ENCODE assay signal across 13 mouse cellular contexts in genomic region chr11:25156705-25157104, GRCm38 (mm10).
DNase-seq lines count a peak whose midpoint lies in the region; ATAC-seq and TF ChIP-seq lines count a peak whose summit lies in the region.
"Had no signal": no experiment of that assay in that cellular context is flagged by ENCODE, and none has a peak within 500 bp of the region (broad histone marks: within the 10 kb centered on the region; RNA-seq: fewer than 3 reads in every experiment).

No protein-coding gene starts in this region.

- H3K9ac ChIP-seq in heart, postnatal 0 days (replicated peaks; ENCODE audit: low read depth, low read length): no peak overlapping the region
- no peak overlapping the region for H3K9ac ChIP-seq in forebrain, embryonic 13.5 days
- no peak overlapping the region for H3K9ac ChIP-seq in hindbrain, embryonic 16.5 days (ENCODE audit: low read depth, low read length)
- no peak overlapping the region for H3K9ac ChIP-seq in neural tube, embryonic 14.5 days (replicated peaks; ENCODE audit: low read depth, low read length)
- H3K9ac ChIP-seq: liver, embryonic 15.5 days had no signal

- H3K9me3 ChIP-seq in heart, postnatal 0 days (replicated peaks; ENCODE audit: control insufficient read depth, low read length): no peaks in the 10 kb centered on the region
- no peaks in the 10 kb centered on the region for H3K9me3 ChIP-seq in forebrain, embryonic 13.5 days (replicated peaks)
- no peaks in the 10 kb centered on the region for H3K9me3 ChIP-seq in hindbrain, embryonic 16.5 days (ENCODE audit: control insufficient read depth, low read length)
- H3K9me3 ChIP-seq in neural tube, embryonic 14.5 days (ENCODE audit: control insufficient read depth, low read length): no peaks in the 10 kb centered on the region
- H3K9me3 ChIP-seq: liver, embryonic 15.5 days had no signal

- no peak overlapping the region for H3K4me3 ChIP-seq in heart, postnatal 0 days (ENCODE audit: low read depth, low read length)
- no peak overlapping the region for H3K4me3 ChIP-seq in forebrain, embryonic 13.5 days
- no peak overlapping the region; the same call in 1 of the 2 replicates for H3K4me3 ChIP-seq in hindbrain, embryonic 16.5 days (ENCODE audit: low read length)
- H3K4me3 ChIP-seq in neural tube, embryonic 14.5 days (ENCODE audit: low read depth, low read length): no peak overlapping the region
- H3K4me3 ChIP-seq: liver, embryonic 15.5 days had no signal

- H3K27me3 ChIP-seq in heart, postnatal 0 days (ENCODE audit: control insufficient read depth, insufficient read depth, low read length): no peaks in the 10 kb centered on the region
- H3K27me3 ChIP-seq in forebrain, embryonic 13.5 days: no peaks in the 10 kb centered on the region
- H3K27me3 ChIP-seq in hindbrain, embryonic 16.5 days (replicated peaks; ENCODE audit: control insufficient read depth, insufficient read depth, low read length): no peaks in the 10 kb centered on the region
- H3K27me3 ChIP-seq in neural tube, embryonic 14.5 days (ENCODE audit: control insufficient read depth, insufficient read depth, low read length): no peaks in the 10 kb centered on the region
- H3K27me3 ChIP-seq: liver, embryonic 15.5 days had no signal

- DNase-seq in heart, postnatal 0 days (ENCODE audit: low spot score): no peak
- DNase-seq in heart, adult 11 months: no peak
- no peak for DNase-seq in adrenal gland, adult (ENCODE audit: inconsistent age in 2 of 2, low spot score in 1 of 2)
- DNase-seq in cerebellum, postnatal 25 days: no peak
- DNase-seq: adrenal gland, adult 2 months; kidney, adult 9 months; lung, postnatal 36 days; thymus, postnatal 4 days had no signal

- no peak for TF ChIP-seq CTCF in heart, postnatal 0 days (IDR thresholded peaks at IDR 0.05; ENCODE audit: low read depth)

- TF ChIP-seq EP300 in heart, postnatal 0 days (IDR thresholded peaks at IDR 0.05; ENCODE audit: low read depth): no peak

- H3K27ac ChIP-seq in heart, postnatal 0 days (ENCODE audit: low read depth): no peak overlapping the region
- peak overlapping the region; percentile 63 for H3K27ac ChIP-seq in forebrain, embryonic 13.5 days
- H3K27ac ChIP-seq in hindbrain, embryonic 16.5 days (ENCODE audit: low read depth, low read length): no peak overlapping the region
- H3K27ac ChIP-seq in neural tube, embryonic 14.5 days (ENCODE audit: low read depth, low read length): no peak overlapping the region
- H3K27ac ChIP-seq: liver, embryonic 15.5 days had no signal

- H3K36me3 ChIP-seq in heart, postnatal 0 days (replicated peaks; ENCODE audit: control insufficient read depth, insufficient read depth, low read length): no peaks in the 10 kb centered on the region
- no peaks in the 10 kb centered on the region for H3K36me3 ChIP-seq in forebrain, embryonic 13.5 days (ENCODE audit: poor library complexity, severe bottlenecking)
- no peaks in the 10 kb centered on the region for H3K36me3 ChIP-seq in hindbrain, embryonic 16.5 days (ENCODE audit: control insufficient read depth, insufficient read depth, low read length)
- no peaks in the 10 kb centered on the region for H3K36me3 ChIP-seq in neural tube, embryonic 14.5 days (ENCODE audit: control insufficient read depth, insufficient read depth, low read length)
- H3K36me3 ChIP-seq: liver, embryonic 15.5 days had no signal

- WGBS in heart, postnatal 0 days: 34% methylated on average over 5 of the region's 5 CpGs
- WGBS in forebrain, embryonic 13.5 days: 9% methylated on average over 5 of the region's 5 CpGs
- WGBS in hindbrain, embryonic 16.5 days: 11% methylated on average over 5 of the region's 5 CpGs
- 16% methylated on average over 5 of the region's 5 CpGs for WGBS in neural tube, embryonic 14.5 days

- peak overlapping the region; percentile 57 for H3K4me2 ChIP-seq in heart, postnatal 0 days (ENCODE audit: low read depth, low read length)
- H3K4me2 ChIP-seq in forebrain, embryonic 13.5 days: peak overlapping the region; percentile 51
- H3K4me2 ChIP-seq in hindbrain, embryonic 16.5 days (ENCODE audit: low read length): peak overlapping the region; percentile 52
- peak overlapping the region; percentile 38; the same call in 1 of the 2 replicates for H3K4me2 ChIP-seq in neural tube, embryonic 14.5 days (ENCODE audit: low read depth, low read length)
- H3K4me2 ChIP-seq: liver, embryonic 15.5 days had no signal

- ATAC-seq in heart, postnatal 0 days (ENCODE audit: insufficient read depth, low read depth): no peak
- peak; percentile 88 for ATAC-seq in forebrain, embryonic 13.5 days
- ATAC-seq in hindbrain, embryonic 16.5 days: peak; percentile 64
- ATAC-seq in neural tube, embryonic 14.5 days (ENCODE audit: low read depth): 0 out of 2 replicates have a peak, but pooled peaks have one; percentile 34
- ATAC-seq: CD4-positive, CD25-positive, alpha-beta regulatory T cell, adult 4 months had no signal

- no peaks in the 10 kb centered on the region for H3K4me1 ChIP-seq in heart, postnatal 0 days (ENCODE audit: control insufficient read depth, insufficient read depth)
- peaks cover 16% of the 10 kb centered on the region for H3K4me1 ChIP-seq in forebrain, embryonic 13.5 days
- H3K4me1 ChIP-seq in hindbrain, embryonic 16.5 days (ENCODE audit: control insufficient read depth, insufficient read depth, low read depth, low read length): peaks cover 2% of the 10 kb centered on the region; the same call in 1 of the 2 replicates
- no peaks in the 10 kb centered on the region; the same call in 1 of the 2 replicates for H3K4me1 ChIP-seq in neural tube, embryonic 14.5 days (ENCODE audit: control insufficient read depth, insufficient read depth, low read length)
- H3K4me1 ChIP-seq: liver, embryonic 15.5 days had no signal
